Mouse (Mus musculus) frontal cortex, postnatal 36 days (tissue): ENCODE results near the gene Cacna1c.

Experiments
- DNase-seq, 2 experiments: peaks; one replicate each; pipeline ENCODE4 v3.0.0; 2022; ENCODE audit warnings: low spot score in 2 of 2

Gene Cacna1c

DNA sequence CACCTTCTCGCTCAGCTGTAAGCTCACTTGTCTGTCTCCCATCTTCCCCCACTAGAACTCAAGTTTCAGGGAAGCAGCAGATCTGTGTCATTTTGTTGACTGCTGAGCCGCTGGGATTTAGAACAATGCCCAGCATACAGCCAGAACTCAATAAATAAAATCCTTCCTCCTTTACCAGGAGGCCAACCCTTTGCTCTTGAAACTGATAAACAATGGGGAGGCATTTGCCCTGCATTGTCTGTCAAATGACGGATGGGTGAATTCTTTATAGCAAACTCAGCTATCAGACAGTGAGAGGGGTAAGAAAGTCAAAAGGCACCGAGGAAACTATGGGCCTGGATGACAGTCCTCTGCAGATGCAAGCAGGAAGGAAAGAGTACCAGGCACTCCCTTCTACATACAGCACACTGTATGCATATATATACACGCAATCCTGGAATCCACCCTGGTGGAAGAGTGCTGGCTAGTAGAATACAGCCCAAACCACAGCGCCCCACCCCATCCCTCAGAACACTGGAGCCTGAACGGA lies 187.5 kb downstream of the Cacna1c start:
- DNase-seq: no peak

GRCm38 (mm10) chr6:119004596-119004995 lies 191.6 kb downstream of the Cacna1c start:
- no peak for DNase-seq

DNA sequence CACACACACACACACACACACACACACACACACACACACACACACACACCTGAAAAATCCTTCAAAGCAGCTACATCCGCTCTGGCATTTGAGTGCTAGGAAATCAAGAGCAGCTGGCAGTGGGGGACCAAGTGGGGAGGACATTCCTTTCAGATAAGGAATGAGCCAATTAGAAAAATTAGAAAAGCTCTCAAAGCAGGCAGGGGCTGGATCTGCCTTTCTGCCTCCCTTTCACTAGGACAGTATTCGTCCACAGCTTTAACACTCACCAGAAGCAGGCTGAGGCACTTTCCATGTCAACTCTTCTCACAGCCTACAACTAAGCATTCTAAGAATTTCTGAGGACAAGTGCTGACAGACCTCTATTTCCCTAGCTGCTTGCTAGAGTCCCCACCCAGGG lies 194.8 kb downstream of the Cacna1c start:
- DNase-seq: no peak

GRCm38 (mm10) chr6:119000255-119000654 lies 196.0 kb downstream of the Cacna1c start:
- no peak for DNase-seq

DNA sequence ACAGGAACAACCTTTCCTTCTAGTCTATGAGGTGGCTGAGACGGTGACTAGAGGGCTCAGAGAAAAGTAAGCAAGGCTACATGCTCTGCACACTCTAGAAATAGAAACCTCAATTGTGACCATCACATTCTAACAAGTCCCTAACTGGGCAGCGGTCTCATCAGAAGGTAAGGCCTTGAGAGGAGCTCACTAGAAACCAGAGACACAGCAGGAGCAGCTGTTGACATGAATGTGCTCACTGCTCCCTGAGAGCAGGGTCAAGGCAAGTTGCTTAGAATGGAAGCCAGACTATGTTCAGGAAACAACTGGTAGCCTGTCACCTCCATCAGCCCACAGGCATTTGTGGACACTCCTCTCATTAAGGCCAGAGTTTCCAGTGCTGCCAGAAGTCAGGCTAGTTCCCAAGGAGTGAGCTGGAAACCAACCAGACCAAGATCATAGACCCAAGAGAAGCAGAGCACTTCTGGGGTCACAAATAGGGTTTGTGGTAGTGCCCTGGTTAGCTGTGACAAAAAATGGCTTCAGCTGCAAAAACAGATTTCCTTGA lies 196.8 kb downstream of the Cacna1c start:
- DNase-seq: no peak

- no peak for DNase-seq
Observed at GRCm38 (mm10) chr6:118997397-118997796, 198.8 kb downstream of the Cacna1c start.

GRCm38 (mm10) chr6:118994272-118995061 lies 201.8 kb downstream of the Cacna1c start:
- DNase-seq: no peak

DNA sequence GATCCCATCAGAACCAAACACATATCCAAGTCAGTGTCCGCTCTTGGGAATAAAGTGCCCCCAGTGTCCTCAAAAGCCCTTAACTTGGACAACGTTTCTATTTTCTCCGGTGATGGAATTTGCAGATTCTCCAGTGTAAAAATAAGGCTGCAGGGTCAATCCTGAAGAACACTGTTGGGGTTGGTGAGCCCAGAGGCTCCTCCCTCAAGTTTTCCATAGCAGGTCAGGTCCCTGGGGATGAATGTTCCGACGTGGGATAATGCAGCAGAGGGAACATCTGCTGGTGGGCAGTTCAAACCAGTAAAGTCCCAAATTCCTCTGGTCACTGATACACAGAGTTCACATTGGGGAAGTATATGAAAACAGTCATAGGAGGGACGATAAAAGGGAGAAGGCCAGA lies 203.8 kb downstream of the Cacna1c start:
- DNase-seq: no peak

- DNase-seq: no peak
Observed at GRCm38 (mm10) chr6:118989999-118990776, 206.0 kb downstream of the Cacna1c start.

DNA sequence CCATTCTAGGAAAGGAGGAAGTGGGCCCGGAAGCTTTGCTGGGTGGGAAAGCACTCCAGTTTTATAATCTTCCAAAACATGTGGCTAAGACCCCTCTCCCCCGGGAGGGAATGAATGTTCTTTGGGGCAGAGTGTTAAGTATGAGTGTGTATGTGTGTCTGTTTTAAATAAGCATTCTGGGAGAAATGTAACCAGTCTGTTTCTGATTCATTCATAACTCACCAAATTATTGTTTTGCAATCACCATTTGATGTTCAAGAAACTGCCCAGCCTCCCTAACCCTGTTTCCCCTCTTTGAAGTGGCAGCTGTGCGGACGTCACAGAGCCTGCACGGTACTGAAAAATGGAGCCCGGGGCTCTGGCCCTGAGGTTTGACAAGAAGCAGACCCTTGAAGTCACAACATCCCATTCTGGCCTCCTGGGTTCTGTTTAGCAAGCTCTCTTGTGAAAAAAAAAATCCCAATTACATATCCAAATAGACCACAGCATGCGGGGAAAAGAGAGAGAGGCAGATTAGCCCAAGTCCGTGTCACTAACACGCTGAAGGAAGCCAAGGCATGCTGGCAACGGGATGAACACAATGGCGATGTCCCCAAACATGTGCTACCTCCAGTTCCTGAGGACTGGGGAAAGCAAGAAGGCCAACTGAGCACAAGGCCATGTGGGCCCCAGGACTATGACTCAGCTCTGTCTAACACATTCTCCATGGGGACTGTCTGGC lies 211.9 kb downstream of the Cacna1c start:
- DNase-seq: no peak

- DNase-seq: no peak
Observed at GRCm38 (mm10) chr6:118983471-118984040, 212.7 kb downstream of the Cacna1c start.

- no peak for DNase-seq
Observed at GRCm38 (mm10) chr6:118980265-118980664, 216.0 kb downstream of the Cacna1c start.

DNA sequence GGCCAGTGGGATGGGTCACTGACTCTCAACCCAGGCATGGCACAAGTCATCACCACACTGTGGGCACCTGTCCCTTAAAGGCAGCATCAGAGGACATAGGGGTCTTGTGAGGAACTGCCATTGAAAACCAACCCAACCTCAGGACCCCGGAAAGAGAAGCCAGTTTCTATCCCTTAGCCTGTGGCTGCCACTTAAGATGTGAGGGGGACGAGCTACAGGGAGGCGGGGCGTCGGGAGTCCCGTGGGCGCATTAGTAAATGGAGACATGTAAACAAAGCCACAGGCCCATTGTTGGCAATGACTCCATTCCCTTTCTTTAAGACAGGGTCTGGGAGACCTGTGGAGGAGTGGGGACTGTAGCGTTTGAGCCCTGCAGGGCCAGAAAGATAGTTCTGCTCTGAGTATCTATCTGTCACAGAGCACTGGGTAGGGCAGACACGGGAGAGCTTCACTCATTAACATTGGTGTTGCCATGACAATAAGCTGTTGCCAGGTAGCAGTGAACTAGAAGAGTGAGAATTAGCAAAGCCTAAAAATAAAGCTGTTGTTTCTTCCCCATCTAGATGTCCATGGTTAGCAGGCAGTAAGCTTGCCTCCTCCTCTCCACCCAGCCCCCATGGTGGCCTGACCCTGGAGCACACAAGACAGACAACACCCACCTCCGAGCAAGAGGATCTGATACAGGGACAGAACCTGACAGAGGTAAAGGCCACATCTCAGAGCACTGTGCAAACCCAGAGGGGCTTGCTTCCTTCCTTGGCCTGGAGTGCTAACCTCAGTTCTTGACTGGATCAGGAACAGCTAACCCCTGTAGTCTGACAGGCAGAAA lies 218.6 kb downstream of the Cacna1c start:
- DNase-seq: peak; percentile 50 to 78

GRCm38 (mm10) chr6:118976617-118977016 lies 219.6 kb downstream of the Cacna1c start:
- peak; percentile 53 to 66 for DNase-seq

- no peak for DNase-seq
Observed at GRCm38 (mm10) chr6:118971844-118972531, 224.2 kb downstream of the Cacna1c start.

DNA sequence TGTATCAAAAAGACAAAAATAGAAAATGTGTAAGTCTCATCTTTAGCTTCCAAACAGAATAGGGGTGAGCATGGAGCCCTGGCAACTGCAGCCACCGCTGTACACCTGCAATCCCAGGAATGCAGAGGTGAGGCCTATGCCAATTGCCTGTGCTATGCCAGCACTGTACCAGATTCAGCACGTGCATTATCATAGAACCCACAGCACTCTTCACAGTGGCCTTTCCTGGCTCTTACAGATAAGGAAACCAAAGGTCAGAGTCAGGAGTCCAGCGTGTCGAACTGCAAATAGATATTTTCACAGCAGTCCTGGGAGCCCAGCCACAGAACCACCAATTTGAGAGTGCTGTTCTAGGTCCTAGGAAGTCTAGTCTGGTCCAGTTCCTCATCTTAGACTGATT lies 227.4 kb downstream of the Cacna1c start:
- DNase-seq: no peak

DNA sequence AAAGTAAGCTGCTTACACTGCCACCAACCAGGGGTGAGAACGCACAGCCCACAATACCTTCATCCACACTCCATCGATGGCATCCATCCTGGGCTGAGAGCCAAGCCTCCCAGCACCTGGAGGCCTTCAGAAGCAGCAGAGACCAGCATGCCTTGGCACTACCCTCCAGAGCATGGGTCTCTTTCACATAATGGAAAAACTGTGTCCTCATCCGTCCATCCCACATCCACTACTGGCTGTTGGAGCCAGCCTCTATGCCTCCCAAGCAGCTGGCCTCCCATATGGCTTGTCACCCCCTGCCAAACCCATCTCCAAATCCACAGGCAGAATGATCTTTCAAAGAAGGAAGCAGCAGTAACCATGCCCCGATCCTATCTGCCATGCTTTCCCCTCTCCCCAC lies 229.3 kb downstream of the Cacna1c start:
- peak; percentile 44 to 55 for DNase-seq

DNA sequence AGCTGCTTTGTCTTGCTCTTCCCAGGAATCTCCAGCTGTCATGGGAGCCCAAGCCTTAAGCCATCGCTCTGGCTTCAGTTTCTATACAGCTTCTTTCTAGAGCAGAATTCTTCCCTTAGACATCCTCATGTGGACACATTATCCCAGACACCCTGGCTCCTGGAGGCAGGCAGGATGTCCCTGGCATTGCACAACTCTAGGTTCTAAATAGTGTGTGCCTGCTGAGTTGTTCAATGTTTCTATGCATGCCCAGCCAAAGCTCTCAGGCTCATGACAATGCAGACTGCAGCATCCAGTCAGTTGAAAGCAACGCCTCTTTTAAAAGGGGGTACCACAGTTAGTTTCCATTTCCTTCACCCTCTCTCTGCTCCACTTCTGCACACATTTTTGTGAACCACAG lies 230.6 kb downstream of the Cacna1c start:
- no peak for DNase-seq

DNA sequence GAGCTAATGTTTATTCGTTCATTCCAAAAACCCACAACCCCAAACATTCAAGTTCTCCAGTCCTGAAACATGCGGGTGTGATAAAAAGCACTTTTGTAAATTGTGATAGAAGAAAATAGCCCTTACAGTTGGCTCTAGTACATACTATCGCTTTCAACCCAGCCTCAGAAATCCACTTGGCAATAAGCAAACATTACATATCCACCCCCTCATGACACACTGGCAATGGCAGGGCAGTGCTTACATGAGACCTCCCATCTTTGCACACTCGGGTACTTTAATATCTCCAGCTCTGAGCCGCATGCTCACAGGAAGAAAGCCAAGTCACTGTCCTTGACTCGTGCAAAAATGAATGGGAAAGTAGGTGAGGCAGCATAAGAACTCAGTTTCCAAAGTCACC lies 232.4 kb downstream of the Cacna1c start:
- DNase-seq: no peak

- no peak for DNase-seq
Observed at GRCm38 (mm10) chr6:118963283-118963682, 232.9 kb downstream of the Cacna1c start.
